Mouse (Mus musculus): Measurements from ENCODE around the gene Gm11563.
"Not testable (repeated sequence)": the region's sequence is repeated elsewhere in the genome, so short reads cannot be mapped to it uniquely, and the experiment has no call there.

The Gm11563 gene

DNA sequence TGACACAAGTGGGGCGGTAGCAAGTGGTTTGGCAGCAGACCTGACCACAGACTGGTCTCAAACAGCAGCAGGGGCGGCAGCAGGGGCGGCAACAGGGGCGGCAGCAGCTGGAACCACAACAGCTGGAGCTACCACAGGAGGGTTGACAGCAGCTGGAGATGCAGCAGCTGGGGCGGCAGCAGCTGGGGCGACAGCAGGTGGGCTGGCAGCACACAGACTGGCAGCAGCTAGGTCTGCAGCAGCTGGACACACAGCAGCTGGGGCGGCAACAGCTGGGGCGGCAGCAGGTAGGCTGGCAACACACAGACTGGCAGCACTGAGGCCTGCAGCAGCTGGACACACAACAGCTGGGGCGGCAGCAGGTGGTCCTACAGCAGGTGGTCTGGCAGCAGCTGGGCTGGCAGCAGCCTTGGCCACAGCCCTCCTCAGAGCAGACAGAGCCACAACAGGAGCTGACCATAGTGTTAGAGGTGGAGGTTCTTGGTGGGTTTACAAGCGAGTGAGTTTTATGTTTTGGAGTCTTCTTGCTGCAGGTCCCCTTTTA, at the start of gene Gm11563:
Gene Gm11563 (minus strand): TSS at position 494 of the 544 bp plus-strand sequence.
- DNase-seq = not testable (repeated sequence)

DNA sequence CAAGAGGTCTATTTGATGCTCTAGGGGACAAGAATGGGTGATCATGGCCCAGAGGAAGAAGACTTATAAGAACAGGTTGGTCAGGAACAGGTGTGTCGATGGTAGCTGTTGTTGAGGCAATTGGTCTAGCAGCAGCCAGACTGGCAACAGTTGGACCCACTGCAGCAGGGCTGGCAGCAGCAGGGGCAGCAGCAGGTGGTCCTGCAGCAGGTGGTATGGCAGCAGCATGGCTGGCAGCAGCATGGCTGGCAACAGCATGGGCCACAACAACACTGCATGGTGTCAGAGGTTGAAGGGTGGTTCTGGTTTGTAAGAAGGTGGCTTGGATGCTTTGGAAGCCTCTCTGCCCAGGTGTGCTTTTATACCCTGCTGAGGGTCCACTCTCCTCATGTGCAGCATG, 31.7 kb upstream of the Gm11563 start, which contains the start of gene Gm14190:
Gene Gm14190 (minus strand): TSS at position 278 of the 400 bp plus-strand sequence.
- no peak for DNase-seq

DNA sequence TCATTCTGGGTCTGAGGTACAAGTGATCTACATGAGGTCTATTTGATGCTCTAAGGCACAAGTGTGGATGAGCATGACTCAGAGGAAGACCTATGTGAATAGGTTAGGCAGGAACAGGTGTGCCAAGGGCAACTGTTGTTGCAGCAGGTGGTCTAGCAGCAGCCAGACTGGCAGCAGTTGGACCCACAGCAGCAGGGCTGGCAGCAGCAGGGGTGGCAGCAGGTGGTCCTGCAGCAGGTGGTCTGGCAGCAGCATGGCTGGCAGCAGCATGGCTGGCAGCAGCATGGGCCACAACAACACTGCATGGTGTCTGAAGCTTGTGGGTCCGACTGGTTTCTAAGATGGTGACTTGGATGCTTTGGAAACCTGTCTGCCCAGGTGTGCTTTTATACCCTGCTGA, 26.5 kb upstream of the Gm11563 start:
- not testable (repeated sequence) for DNase-seq

DNA sequence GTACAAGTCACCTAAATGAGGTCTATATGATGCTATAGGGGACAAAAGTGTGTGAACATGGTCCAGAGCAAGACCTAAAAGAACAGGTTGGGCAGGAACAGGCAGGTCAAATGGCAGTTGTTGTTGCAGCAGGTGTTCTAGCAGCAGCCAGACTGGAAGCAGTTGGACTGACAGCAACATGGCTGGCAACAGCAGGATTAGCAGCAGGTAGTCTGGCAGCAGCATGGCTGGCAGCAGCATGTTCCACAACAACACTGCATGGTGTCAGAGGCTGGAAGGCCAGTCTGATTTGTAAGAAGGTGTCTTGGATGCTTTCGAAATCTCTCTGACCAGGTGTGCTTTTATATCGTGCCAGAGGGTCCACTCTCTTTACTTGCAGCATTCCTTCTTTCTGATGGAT, 24.7 kb upstream of the Gm11563 start:
- no peak for DNase-seq

DNA sequence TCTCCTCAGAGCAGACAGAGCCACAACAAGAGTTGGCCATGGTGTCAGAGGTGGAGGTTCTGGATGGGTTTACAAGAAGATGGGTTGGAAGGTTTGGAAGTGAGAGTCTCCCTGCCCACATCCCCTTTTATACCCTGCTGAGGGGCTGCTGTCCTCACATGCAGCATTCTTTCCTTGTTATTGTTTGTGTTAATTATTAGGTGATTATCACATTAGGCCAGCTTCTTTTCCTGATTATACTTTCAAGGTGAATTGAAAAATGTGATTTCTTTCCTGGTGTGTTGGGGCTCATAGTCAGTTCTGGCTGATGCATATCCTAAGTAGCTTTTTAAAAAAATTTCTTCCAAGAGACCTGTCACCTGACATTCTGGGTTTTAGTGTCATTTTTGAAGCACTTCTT, 7.1 kb upstream of the Gm11563 start, which contains the start of gene Krtap4-6:
Gene Krtap4-6 (minus strand): TSS at position 101 of the 400 bp plus-strand sequence.
- DNase-seq = no peak

DNA sequence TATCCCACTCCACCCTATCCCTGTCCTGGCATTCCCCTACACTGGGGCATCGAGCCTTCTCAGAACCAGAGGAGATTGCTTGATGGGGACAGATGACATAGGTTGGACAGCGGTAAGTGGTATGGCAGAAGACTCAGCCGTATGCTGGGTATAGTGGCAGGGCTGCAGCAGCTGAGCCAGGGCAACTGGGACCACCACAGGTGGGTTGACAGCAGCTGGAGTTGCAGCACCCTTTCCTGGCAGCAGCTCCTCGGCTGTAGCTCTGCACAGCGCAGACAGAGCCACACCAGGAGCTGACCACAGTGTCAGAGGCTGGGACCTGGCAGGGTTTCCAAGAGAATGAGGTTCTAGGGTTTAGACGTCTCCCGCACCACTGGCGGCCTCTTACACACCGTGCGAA, 4.0 kb upstream of the Gm11563 start:
- DNase-seq = no peak

DNA sequence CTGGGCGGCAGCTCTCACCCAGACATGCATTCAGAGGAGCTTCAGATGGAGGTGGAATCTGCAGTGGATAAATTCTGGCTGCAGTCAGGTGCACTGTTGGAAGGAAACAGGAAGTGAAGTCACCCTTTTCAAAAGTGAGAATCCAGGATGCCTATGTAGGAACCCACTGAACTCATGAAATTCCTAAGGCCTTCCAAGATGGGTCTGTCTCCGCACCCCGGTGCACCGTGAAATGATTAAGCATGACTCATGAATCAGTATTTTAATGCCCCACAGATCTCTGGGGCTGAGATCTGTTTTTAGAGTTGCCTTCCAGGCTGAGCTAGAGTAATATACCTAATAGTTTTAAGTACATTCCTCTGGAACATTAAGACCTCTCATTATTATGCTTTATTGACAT, 496 bp upstream of the Gm11563 start:
- DNase-seq = no peak

DNA sequence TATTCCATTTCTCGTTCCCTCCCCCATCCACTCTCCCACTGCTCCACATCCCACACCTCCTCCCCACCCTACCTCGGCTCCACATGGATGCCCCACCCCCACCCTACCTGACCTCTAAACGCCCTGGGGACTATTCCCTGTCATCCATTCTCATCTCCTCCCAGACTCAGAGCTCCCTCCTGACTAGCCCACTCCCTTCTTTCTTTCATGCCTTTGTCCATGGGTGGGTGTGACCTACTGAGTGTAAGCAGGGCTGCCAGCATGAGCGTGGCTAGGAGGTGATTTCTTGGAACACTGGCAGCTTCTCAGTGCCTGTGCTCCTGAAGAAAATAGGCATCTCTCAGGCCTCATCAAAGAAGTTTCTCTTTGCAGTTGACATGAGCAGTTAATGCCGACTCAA, 1.7 kb downstream of the Gm11563 start:
- no peak for DNase-seq

DNA sequence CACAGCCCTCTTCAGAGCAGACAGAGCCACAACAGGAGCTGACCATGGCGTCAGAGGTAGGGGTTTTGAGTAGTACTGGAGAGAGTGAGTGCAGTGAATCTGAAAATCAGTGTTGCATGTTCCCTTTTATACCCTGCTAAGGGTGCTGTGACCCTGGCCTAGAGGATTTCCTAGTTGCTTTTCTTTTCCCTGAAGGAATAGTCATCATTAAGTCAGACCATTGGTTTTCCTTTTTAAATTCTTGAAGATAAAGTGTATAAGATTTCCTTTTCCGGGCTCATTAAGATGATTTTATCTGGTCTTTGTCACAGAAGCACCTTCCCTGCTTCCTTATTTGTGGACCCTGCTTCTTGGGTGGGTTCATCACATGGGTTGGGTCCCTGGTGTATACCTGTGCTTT, 8.6 kb downstream of the Gm11563 start, which contains the start of gene Gm11555:
Gene Gm11555 (minus strand): TSS at position 101 of the 400 bp plus-strand sequence.
- no peak for DNase-seq

DNA sequence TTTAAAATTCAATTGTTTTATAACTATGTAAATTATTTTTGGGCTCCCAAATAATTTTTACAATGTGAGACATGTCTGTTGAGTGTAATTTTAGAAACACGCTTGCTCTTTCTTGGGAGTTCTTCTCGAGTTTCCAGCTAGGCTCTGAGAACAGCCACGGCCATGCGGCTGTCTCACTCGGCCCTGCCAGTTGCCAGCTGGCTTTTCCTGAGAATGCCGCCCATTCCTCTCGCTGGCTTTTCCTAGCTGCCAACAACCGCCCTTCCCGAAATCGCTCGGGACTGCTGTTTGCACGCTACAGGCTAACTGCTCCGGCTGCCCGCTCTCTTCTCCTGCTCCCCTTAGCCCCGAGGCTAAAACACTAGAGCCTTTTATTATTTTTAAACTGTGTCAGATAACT, 12.3 kb downstream of the Gm11563 start:
- DNase-seq = no peak

DNA sequence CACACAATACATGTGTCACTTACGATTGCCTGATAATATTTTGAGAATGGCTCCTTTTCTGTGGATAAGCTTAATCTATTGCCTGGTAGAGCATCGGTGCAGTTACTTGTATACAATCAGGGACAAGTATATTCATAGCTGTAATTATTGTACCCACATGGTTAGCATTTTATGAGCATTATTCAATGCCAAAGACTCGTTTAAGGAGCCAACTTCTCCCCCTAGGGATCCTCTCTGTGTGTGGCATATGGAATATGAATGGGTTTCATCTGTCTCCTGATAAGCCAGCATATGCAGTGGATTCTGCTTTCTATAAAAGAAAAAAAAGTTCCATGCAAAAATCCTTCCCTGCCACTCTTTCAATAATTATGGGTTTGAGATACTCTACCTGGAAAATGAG, 14.4 kb downstream of the Gm11563 start:
- no peak for DNase-seq

DNA sequence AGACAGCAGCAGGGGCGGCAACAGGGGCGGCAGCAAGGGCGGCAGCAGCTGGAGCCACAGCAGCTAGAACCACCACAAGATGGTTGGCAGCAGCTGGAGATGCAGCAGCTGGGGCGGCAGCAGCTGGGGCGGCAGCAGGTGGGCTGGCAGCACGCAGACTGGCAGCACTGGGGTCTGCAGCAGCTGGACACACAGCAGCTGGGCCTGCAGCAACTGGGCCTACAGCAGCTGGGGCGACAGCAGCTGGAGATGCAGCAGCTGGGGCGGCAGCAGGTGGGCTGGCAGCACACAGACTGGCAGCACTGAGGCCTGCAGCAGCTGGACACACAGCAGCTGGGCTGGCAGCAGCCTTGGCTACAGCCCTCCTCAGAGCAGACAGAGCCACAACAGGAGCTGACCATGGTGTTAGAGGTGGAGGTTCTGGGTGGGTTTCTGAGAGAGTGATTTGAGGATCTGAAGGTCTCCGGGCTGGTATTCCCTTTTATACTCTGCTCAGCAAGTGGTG, 15.1 kb downstream of the Gm11563 start, which contains the start of gene Krtap4-7:
Gene Krtap4-7 (minus strand): TSS at position 455 of the 505 bp plus-strand sequence.
- not testable (repeated sequence) for DNase-seq

DNA sequence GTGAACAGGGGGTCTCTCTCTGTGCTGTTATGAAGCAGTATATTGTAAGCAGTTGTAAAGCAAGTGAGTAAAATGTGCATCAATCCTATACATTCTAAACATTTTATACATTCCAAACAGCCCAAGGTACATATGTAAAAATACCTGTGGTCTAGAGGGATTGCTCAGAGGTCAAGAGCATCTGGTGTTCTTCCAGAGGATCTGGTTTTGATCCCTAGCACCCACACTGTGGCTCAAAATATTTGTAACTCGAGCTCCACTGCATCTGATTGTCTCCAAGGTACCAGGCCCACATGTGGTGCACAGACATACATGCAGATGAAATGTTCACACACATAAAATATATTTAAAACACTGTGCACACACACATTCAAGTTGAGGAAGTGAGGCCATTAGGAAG, 17.8 kb downstream of the Gm11563 start:
- DNase-seq = no peak

DNA sequence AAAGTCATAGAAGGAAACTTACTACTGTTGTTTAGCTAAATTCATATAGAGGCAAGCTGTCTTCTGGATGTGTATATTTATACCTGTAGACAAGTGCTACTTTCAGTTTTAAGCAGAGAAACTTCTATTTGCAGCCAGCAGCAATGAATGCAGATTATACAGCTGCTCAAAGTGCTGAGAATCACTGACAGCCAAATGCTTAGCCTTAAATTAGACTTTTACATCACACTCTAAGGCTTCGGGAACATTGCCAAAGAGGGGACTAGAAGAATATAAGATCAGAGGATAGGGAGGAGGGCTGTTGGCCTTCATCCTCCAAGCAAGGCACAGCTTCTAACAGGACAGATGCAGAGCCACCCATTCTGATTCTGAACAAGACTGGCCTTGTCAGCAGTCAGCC, 21.7 kb downstream of the Gm11563 start:
- no peak for DNase-seq

DNA sequence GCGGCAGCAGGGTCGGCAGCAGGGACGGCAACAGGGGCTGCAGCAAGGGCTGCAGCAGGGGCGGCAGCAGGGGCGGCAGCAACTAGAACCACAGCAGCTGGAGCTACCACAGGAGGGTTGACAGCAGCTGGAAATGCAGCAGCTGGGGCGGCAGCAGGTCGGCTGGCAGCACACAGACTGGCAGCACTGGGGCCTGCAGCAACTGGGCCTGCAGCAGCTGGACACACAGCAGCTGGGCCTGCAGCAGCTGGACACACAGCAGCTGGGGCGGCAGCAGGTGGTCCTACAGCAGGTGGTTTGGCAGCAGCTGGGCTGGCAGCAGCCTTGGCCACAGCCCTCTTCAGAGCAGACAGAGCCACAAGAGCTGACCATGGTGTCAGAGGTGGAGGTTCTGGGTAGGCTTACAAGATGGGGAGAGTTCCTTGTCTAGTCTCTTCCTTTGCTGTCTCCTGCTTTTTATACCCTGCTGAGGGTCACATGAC, 24.1 kb downstream of the Gm11563 start, which contains the start of gene Krtap4-2:
Gene Krtap4-2 (minus strand): TSS at position 432 of the 482 bp plus-strand sequence.
- DNase-seq = no peak

DNA sequence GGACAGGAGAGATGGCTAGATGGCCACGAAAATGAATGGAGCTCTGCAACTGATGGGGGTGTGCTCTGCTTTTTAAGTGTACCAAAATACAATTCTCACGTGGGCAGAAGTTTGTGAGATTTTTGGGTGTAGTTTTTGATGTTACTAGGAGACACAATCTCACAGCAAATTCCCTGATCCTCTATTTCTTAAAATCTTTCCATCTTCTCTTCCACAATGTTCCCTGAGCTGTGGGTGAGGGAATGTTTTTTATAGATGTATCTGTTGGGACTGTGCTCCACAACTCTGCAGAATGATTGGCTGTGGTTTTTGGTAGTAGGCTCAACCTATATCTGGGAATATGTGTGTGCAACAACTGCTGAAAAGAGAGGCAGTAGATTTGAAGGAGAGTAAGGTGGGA, 25.5 kb downstream of the Gm11563 start:
- no peak for DNase-seq

DNA sequence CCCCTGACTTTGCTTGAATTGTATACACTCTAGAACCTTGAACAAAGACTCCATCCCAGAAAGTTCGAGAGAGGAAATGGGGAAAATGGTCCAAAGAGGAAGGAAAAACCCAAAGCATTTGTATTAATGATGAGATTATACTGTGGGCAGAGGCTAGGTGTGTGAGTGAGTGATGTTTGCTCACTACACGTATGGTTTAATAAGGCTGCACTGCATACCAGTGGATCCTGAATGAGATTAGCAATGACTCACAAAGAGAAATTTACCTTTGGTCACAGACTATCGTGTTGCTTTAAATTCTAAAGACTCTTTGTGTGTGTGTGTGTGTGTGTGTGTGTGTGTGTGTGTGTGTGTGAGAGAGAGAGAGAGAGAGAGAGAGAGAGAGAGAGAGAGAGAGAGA, 27.9 kb downstream of the Gm11563 start:
- DNase-seq = no peak

DNA sequence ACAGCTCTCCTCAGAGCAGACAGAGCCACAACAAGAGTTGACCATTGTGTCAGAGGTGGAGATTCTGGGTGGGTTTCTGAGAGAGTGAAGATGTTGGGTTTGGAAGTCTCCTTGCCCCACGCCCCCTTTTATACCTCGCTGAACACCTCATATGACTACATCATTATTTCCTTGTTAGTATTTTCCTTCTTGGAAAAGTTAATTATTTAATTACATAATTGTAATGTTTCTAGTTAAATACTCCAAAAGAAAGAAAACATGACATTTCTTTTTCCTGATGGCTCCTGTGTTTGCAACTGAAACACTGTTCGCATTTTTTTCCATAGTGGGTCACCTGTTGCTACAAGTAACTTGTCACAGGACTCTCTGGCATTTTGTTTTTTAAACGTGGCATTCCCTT, 30.6 kb downstream of the Gm11563 start, which contains the start of gene Krtap4-1:
Gene Krtap4-1 (minus strand): TSS at position 101 of the 400 bp plus-strand sequence.
- no peak for DNase-seq

DNA sequence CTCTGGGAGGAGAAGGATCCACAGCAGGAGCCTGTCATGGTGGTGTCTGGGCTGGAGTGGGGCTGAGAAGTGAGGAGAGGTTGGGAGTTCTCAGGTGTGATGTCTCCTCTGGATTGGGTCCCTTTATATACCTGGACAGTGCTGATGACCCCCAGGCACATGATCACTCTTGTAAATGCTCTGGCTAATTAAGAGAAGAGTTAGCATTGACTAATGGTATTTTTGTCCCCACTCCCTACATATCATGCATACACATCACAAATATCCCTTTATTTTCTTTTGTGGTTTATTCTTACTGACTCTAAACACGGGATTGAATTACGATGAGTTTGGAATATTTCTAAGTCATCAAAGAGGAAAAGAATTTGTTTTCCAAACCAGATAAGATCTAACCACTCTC, 38.4 kb downstream of the Gm11563 start, which contains the start of gene Gm11562:
Gene Gm11562 (minus strand): TSS at position 101 of the 400 bp plus-strand sequence.
- no peak for DNase-seq

DNA sequence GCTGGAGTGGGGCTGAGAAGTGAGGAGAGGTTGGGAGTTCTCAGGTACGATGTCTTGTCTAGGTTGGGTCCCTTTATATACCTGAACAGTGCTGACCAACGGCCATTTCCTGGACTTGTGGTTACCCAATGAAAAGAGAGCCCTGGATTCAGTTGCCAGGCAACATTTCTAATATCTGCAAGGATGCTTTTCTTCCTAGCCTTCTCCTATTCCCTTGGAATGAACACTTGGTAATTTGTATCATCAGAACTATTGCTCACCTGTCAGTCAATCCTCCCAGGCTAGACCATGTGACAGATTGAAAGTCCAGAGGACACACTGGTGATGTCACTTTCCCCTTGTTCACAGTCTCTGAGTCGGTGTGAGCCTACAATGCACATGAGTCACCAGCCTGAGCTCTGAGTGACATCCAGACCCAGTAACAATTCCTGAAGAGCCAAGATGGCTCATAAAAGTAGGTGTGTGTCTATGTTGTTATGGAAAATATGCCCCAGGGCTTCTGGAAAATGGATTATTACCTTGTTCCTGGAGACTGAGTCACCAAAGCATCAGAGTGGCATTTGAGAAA, 43.9 kb downstream of the Gm11563 start, which contains the start of gene Krtap2-4:
Gene Krtap2-4 (minus strand): TSS at position 51 of the 568 bp plus-strand sequence.
- no peak for DNase-seq

DNA sequence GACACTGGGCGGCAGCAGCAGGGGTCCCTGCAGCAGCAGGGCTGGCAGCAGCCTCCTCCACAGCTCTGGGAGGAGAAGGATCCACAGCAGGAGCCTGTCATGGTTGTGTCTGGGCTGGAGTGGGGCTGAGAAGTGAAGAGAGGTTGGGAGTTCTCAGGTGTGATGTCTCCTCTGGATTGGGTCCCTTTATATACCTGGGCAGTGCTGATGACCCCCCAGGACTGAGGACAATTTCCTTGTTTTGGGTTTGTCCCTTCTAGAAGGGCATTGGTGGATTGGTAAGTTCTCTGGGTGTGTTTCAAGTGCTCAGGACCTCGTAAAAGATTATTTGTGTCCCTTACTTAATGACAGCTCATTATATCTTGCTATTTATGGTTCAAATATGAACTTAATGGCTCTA, 48.7 kb downstream of the Gm11563 start, which contains the start of gene Gm11937:
Gene Gm11937 (minus strand): TSS at position 101 of the 400 bp plus-strand sequence.
- DNase-seq = not testable (repeated sequence)

DNA sequence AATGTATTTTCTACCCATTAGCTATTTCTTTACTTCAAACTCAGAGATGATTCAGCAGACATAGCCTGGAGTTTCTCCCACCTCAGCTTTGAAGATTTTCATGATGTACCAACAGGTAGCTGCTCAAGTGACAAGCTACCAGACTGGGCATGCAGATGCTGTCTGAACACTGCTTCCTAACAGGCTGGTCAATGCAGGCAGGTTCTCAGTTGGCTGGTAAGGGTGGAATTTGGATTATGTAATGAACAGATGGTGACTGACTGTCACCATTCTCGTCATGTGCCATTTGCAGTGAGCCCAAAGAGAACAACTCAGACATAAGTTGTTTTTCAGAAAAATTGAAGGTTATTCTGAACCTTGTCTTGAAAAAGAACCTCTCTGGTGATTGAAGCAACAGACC, 49.6 kb downstream of the Gm11563 start:
- peak; percentile 64 for DNase-seq

Data from cerebellum, adult 9-10 months (tissue).